Comparison of ENCODE assay signal across 10 mouse cellular contexts in the genomic region with DNA sequence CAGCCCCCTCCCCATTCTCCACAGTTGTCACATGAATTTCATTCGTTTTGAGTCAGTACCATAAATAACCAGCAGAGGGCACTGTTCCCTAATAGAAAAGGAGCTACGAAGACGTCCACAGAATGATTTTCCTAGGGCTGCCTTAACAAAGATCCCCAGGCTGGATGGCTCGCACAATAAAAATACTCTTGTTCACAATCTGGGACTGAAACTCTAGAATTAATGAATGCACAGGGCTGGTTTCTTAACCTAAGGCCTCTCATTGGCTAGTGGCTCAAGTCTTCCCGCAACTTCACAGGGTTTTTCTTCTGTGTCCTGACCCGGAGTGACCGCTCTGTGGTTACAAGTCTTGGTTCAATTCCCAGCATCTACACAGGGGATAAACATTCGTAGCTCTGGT. TPM values are rescaled to one million over a fixed set of nuclear protein-coding genes. Genes with fewer than 3 reads are reported as not detected.
DNase-seq lines count a peak whose midpoint lies in the region; ATAC-seq and TF ChIP-seq lines count a peak whose summit lies in the region.
"Had no signal": no experiment of that assay in that cellular context is flagged by ENCODE, and none has a peak within 500 bp of the region (broad histone marks: within the 10 kb centered on the region; RNA-seq: fewer than 3 reads in every experiment).

No protein-coding gene starts in this region.

- H3K9ac ChIP-seq in kidney, embryonic 16.5 days (replicated peaks; ENCODE audit: low read length) = no peak overlapping the region
- no peak overlapping the region for H3K9ac ChIP-seq in liver, embryonic 14.5 days (replicated peaks)
- no peak overlapping the region for H3K9ac ChIP-seq in neural tube, embryonic 12.5 days
- H3K9ac ChIP-seq: embryonic facial prominence, embryonic 13.5 days; limb, embryonic 12.5 days had no signal

- H3K27me3 ChIP-seq in kidney, embryonic 16.5 days (ENCODE audit: insufficient read depth, low read length) = peaks cover 9% of the 10 kb centered on the region; the same call in 1 of the 2 replicates
- no peaks in the 10 kb centered on the region for H3K27me3 ChIP-seq in liver, embryonic 14.5 days (ENCODE audit: control insufficient read depth, insufficient read depth, low read length)
- H3K27me3 ChIP-seq in neural tube, embryonic 12.5 days (replicated peaks) = peaks cover 16% of the 10 kb centered on the region

- peaks cover 17% of the 10 kb centered on the region for H3K4me1 ChIP-seq in kidney, embryonic 16.5 days (ENCODE audit: insufficient read depth, low read length)
- H3K4me1 ChIP-seq in liver, embryonic 14.5 days (replicated peaks; ENCODE audit: control insufficient read depth in 2 of 2, insufficient read depth in 2 of 2, low read length in 1 of 2) = peaks cover 18 to 58% of the 10 kb centered on the region in 2 experiments
- H3K4me1 ChIP-seq in neural tube, embryonic 12.5 days = no peaks in the 10 kb centered on the region
- H3K4me1 ChIP-seq: limb, embryonic 12.5 days had no signal

- peak; percentile 78 for DNase-seq in kidney, adult 9 months
- DNase-seq in ES-CJ7 (ENCODE audit: low read depth, low spot score) = peak; percentile 74
- peak; percentile 35 for DNase-seq in cerebellum, adult 11 months
- DNase-seq in heart, adult 9 months (ENCODE audit: low spot score in 2 of 2) = peak; percentile 59 to 72
- peak in 2 of 3 experiments; percentile 65 to 69 for DNase-seq in liver, embryonic 14.5 days (ENCODE audit: low read depth in 3 of 3, low spot score in 3 of 3)
- DNase-seq in gastrocnemius, adult 8-10 months (ENCODE audit: low spot score in 2 of 2) = no peak

- no peaks in the 10 kb centered on the region for H3K9me3 ChIP-seq in kidney, embryonic 16.5 days (ENCODE audit: low read length)
- H3K9me3 ChIP-seq in liver, embryonic 14.5 days (ENCODE audit: control insufficient read depth, low read length) = no peaks in the 10 kb centered on the region
- no peaks in the 10 kb centered on the region for H3K9me3 ChIP-seq in neural tube, embryonic 12.5 days
- H3K9me3 ChIP-seq: embryonic facial prominence, embryonic 13.5 days; limb, embryonic 12.5 days had no signal

- no peak overlapping the region for H3K27ac ChIP-seq in kidney, embryonic 16.5 days (ENCODE audit: low read length)
- no peak overlapping the region; the same call in 1 of the 2 replicates for H3K27ac ChIP-seq in liver, embryonic 14.5 days
- no peak overlapping the region for H3K27ac ChIP-seq in neural tube, embryonic 12.5 days
- H3K27ac ChIP-seq: embryonic facial prominence, embryonic 13.5 days; limb, embryonic 12.5 days had no signal

- peak; percentile 33; the same call in 1 of the 2 replicates for TF ChIP-seq EP300 in liver, embryonic 14.5 days (IDR thresholded peaks at IDR 0.05; ENCODE audit: low read depth)

- no peak overlapping the region for H3K4me2 ChIP-seq in kidney, embryonic 16.5 days (replicated peaks; ENCODE audit: low read depth, low read length)
- H3K4me2 ChIP-seq in liver, embryonic 14.5 days (ENCODE audit: low read depth) = no peak overlapping the region
- H3K4me2 ChIP-seq in neural tube, embryonic 12.5 days (replicated peaks) = no peak overlapping the region
- H3K4me2 ChIP-seq: embryonic facial prominence, embryonic 13.5 days; limb, embryonic 12.5 days had no signal

- no peak for ATAC-seq in kidney, embryonic 16.5 days (ENCODE audit: low FRiP score, low TSS enrichment)
- no peak for ATAC-seq in liver, embryonic 14.5 days (ENCODE audit: insufficient read depth)
- 0 out of 2 replicates have a peak, but pooled peaks have one; percentile 37 for ATAC-seq in neural tube, embryonic 12.5 days (ENCODE audit: low FRiP score, low read depth)

- H3K4me3 ChIP-seq in kidney, embryonic 16.5 days (ENCODE audit: low read length) = no peak overlapping the region
- H3K4me3 ChIP-seq in liver, embryonic 14.5 days (ENCODE audit: insufficient read depth in 1 of 2, low read depth in 2 of 2, low read length in 2 of 2) = no peak overlapping the region
- H3K4me3 ChIP-seq in neural tube, embryonic 12.5 days = no peak overlapping the region
- H3K4me3 ChIP-seq: embryonic facial prominence, embryonic 13.5 days; limb, embryonic 12.5 days had no signal

- 28% methylated on average over 8 of the region's 8 CpGs for WGBS in kidney, embryonic 16.5 days
- WGBS in liver, embryonic 14.5 days (ENCODE audit: insufficient replicate concordance) = 41% methylated on average over 8 of the region's 8 CpGs
- WGBS in neural tube, embryonic 12.5 days = 45% methylated on average over 8 of the region's 8 CpGs

- H3K36me3 ChIP-seq in kidney, embryonic 16.5 days (ENCODE audit: insufficient read depth, low read length) = no peaks in the 10 kb centered on the region
- no peaks in the 10 kb centered on the region for H3K36me3 ChIP-seq in liver, embryonic 14.5 days (replicated peaks; ENCODE audit: control insufficient read depth, insufficient read depth, low read depth)
- H3K36me3 ChIP-seq in neural tube, embryonic 12.5 days = no peaks in the 10 kb centered on the region
- H3K36me3 ChIP-seq: embryonic facial prominence, embryonic 13.5 days; limb, embryonic 12.5 days had no signal

- peak; percentile 79 for TF ChIP-seq CTCF in liver, embryonic 14.5 days (IDR thresholded peaks at IDR 0.05; ENCODE audit: low read depth)

RNA-seq across cellular contexts. Expression of a gene that starts 14.0 kb away (rescaled TPM):
- 55.5 and 56.2 TPM in 2 replicates for polyA plus RNA-seq in kidney, embryonic 16.5 days (2015; fragmentation: Nextera tagmentation; extraction: Ambion mirVana)
- polyA plus RNA-seq in liver, embryonic 14.5 days (2012; rRNA removed) = 23.0 and 33.1 TPM in 2 replicates
- 68.4 and 74.4 TPM in 2 replicates for polyA plus RNA-seq in liver, embryonic 14.5 days (2014; fragmentation: Nextera tagmentation; extraction: Ambion mirVana)
- polyA plus RNA-seq in neural tube, embryonic 12.5 days (2016; fragmentation: Nextera tagmentation; extraction: Ambion mirVana) = 30.7 and 35.4 TPM in 2 replicates
- total RNA-seq in gastrocnemius, adult 8-10 months (2022) = 1 to 10 TPM; 2.6 to 5.1 (median 4.2) TPM

RNA-seq across cellular contexts. Expression of a gene that starts 33.0 kb away (rescaled TPM):
- polyA plus RNA-seq in kidney, embryonic 16.5 days (2015; fragmentation: Nextera tagmentation; extraction: Ambion mirVana) = not detected in 2 replicates
- polyA plus RNA-seq in liver, embryonic 14.5 days (2012; rRNA removed) = 0.04 and 0.14 TPM in 2 replicates
- polyA plus RNA-seq in liver, embryonic 14.5 days (2014; fragmentation: Nextera tagmentation; extraction: Ambion mirVana) = 0.67 TPM in 1 of 2 replicates, not detected in the other
- polyA plus RNA-seq in neural tube, embryonic 12.5 days (2016; fragmentation: Nextera tagmentation; extraction: Ambion mirVana) = not detected in 2 replicates
- total RNA-seq in gastrocnemius, adult 8-10 months (2022) = 1 to 10 TPM in 1 of 4 experiments, not detected in 3; 1.3 TPM
- polyA plus RNA-seq: embryonic facial prominence, embryonic 13.5 days; limb, embryonic 12.5 days had no signal

RNA-seq across cellular contexts. Expression of a gene that starts 47.4 kb away (rescaled TPM):
- polyA plus RNA-seq in kidney, embryonic 16.5 days (2015; fragmentation: Nextera tagmentation; extraction: Ambion mirVana) = 38.8 and 45.1 TPM in 2 replicates
- 12.4 and 12.7 TPM in 2 replicates for polyA plus RNA-seq in liver, embryonic 14.5 days (2012; rRNA removed)
- polyA plus RNA-seq in liver, embryonic 14.5 days (2014; fragmentation: Nextera tagmentation; extraction: Ambion mirVana) = 24.9 and 28.7 TPM in 2 replicates
- polyA plus RNA-seq in neural tube, embryonic 12.5 days (2016; fragmentation: Nextera tagmentation; extraction: Ambion mirVana) = 8.5 and 9.0 TPM in 2 replicates
- total RNA-seq in gastrocnemius, adult 8-10 months (2022) = 1 to 10 TPM; 4.4 to 6.4 (median 5.0) TPM

Comparison
In these comparisons a context has a peak if more than half of its experiments do, and no peak if none do; other contexts are left out.
1. DNase-seq: peak in kidney, adult 9 months (single experiment), ES-CJ7 (single experiment), cerebellum, adult 11 months (single experiment), heart, adult 9 months (2 of 2) and liver, embryonic 14.5 days (2 of 3); none in gastrocnemius, adult 8-10 months (0 of 2).